Mouse (Mus musculus): Measurements from ENCODE around the gene Rbm38. TPM values are rescaled to one million over a fixed set of nuclear protein-coding genes. Genes with fewer than 3 reads are reported as not detected.

Gene Rbm38
- polyA plus RNA-seq, 1 experiment: 148 TPM

DNA sequence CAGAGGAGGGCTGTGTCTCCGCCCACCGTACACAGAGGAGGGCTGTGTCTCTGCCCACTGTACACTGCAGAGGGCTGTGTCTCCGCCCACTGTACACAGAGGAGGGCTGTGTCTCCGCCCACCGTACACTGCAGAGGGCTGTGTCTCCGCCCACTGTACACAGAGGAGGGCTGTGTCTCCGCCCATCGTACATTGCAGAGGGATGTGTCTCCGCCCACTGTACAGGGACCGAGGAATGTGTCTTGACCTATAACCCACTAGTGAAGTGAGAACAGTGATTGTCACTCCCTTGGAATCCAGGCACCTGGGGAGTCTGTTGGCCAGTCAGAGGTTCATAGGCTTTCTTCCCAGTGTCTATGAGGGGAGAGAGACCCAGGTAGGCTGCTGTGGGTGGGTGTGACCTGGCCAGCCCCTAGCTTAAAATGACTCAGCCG, 36.6 kb downstream of the Rbm38 start:
- H3K4me1 ChIP-seq (ENCODE audit: control insufficient read depth, insufficient read depth, insufficient read length, low read length): peaks cover 28% of the 10 kb centered on the region
- TF ChIP-seq POLR2A (IDR thresholded peaks at IDR 0.05; ENCODE audit: low read depth, low read length): no peak
- no peak for TF ChIP-seq CTCF (IDR thresholded peaks at IDR 0.05; ENCODE audit: extremely low read depth, insufficient read length, insufficient replicate concordance, low read depth, low read length)
- 22% methylated on average over 11 of the region's 11 CpGs for WGBS
- H3K4me3 ChIP-seq (ENCODE audit: low read depth, low read length): no peak overlapping the region
- no peaks in the 10 kb centered on the region for H3K36me3 ChIP-seq (ENCODE audit: control insufficient read depth, insufficient read depth, low read length)
- no peaks in the 10 kb centered on the region for H3K27me3 ChIP-seq (ENCODE audit: control insufficient read depth, insufficient read depth, low read length)
- peak overlapping the region; percentile 21; the same call in 1 of the 2 replicates for H3K27ac ChIP-seq (ENCODE audit: insufficient read depth, low read depth, low read length)

DNA sequence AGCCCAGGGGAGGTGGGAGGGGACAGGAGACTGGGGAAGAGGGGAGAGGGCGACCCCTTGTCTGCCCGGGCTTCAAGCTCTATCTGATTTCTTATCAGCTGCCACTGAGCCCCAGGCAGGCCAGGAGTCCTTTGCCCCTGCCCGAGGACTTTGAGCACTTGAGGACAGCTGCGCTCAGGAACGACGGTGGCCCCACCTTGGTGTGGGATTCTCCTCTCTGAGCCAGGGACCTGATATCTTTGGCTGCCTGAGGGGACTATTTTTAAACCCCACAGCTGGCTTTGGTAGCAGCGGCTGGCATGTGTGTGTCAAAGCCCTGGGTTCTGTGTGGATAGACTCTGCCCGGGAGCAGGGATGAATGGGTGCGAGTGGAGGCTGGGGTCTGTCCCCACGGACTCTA, 37.3 kb downstream of the Rbm38 start:
- 21% methylated on average over 10 of the region's 10 CpGs for WGBS
- no peak for TF ChIP-seq CTCF (IDR thresholded peaks at IDR 0.05; ENCODE audit: extremely low read depth, insufficient read length, insufficient replicate concordance, low read depth, low read length)
- no peak for TF ChIP-seq POLR2A (IDR thresholded peaks at IDR 0.05; ENCODE audit: low read depth, low read length)
- Histone ChIP-seq H3K4me1 (ENCODE audit: control insufficient read depth, insufficient read depth, insufficient read length, low read length) (peaks cover 30% of the 10 kb centered on the region), H3K27me3 (ENCODE audit: control insufficient read depth, insufficient read depth, low read length) (no peaks in the 10 kb centered on the region), H3K36me3 (ENCODE audit: control insufficient read depth, insufficient read depth, low read length) (no peaks in the 10 kb centered on the region), H3K4me3 (ENCODE audit: low read depth, low read length) (no peak overlapping the region), H3K27ac (ENCODE audit: insufficient read depth, low read depth, low read length) (peak overlapping the region; percentile 57)

GRCm38 (mm10) chr2:173058263-173058662, 38.0 kb downstream of the Rbm38 start:
- WGBS: 44% methylated on average over 11 of the region's 11 CpGs
- Histone ChIP-seq H3K4me1 (ENCODE audit: control insufficient read depth, insufficient read depth, insufficient read length, low read length) (peaks cover 30% of the 10 kb centered on the region), H3K27ac (ENCODE audit: insufficient read depth, low read depth, low read length) (no peak overlapping the region), H3K27me3 (ENCODE audit: control insufficient read depth, insufficient read depth, low read length) (no peaks in the 10 kb centered on the region), H3K36me3 (ENCODE audit: control insufficient read depth, insufficient read depth, low read length) (no peaks in the 10 kb centered on the region), H3K4me3 (ENCODE audit: low read depth, low read length) (no peak overlapping the region)
- TF ChIP-seq CTCF (IDR thresholded peaks at IDR 0.05; ENCODE audit: extremely low read depth, insufficient read length, insufficient replicate concordance, low read depth, low read length) (no peak), POLR2A (IDR thresholded peaks at IDR 0.05; ENCODE audit: low read depth, low read length) (no peak)

- Histone ChIP-seq H3K4me3 (ENCODE audit: low read depth, low read length) (no peak overlapping the region), H3K27ac (ENCODE audit: insufficient read depth, low read depth, low read length) (no peak overlapping the region), H3K4me1 (ENCODE audit: control insufficient read depth, insufficient read depth, insufficient read length, low read length) (peaks cover 27% of the 10 kb centered on the region), H3K36me3 (ENCODE audit: control insufficient read depth, insufficient read depth, low read length) (no peaks in the 10 kb centered on the region), H3K27me3 (ENCODE audit: control insufficient read depth, insufficient read depth, low read length) (no peaks in the 10 kb centered on the region)
- 79% methylated on average over 9 of the region's 9 CpGs for WGBS
- TF ChIP-seq POLR2A (IDR thresholded peaks at IDR 0.05; ENCODE audit: low read depth, low read length) (no peak), CTCF (IDR thresholded peaks at IDR 0.05; ENCODE audit: extremely low read depth, insufficient read length, insufficient replicate concordance, low read depth, low read length) (no peak)
These were observed 40.2 kb downstream of the Rbm38 start for GRCm38 (mm10) chr2:173060450-173060849.

GRCm38 (mm10) chr2:173061443-173062351, 41.4 kb downstream of the Rbm38 start:
- H3K27ac ChIP-seq (ENCODE audit: insufficient read depth, low read depth, low read length): no peak overlapping the region; the same call in 1 of the 2 replicates
- H3K4me1 ChIP-seq (ENCODE audit: control insufficient read depth, insufficient read depth, insufficient read length, low read length): peaks cover 24% of the 10 kb centered on the region
- no peaks in the 10 kb centered on the region for H3K36me3 ChIP-seq (ENCODE audit: control insufficient read depth, insufficient read depth, low read length)
- H3K27me3 ChIP-seq (ENCODE audit: control insufficient read depth, insufficient read depth, low read length): no peaks in the 10 kb centered on the region
- WGBS: 73% methylated on average over 15 of the region's 15 CpGs
- TF ChIP-seq POLR2A (IDR thresholded peaks at IDR 0.05; ENCODE audit: low read depth, low read length): no peak
- no peak for TF ChIP-seq CTCF (IDR thresholded peaks at IDR 0.05; ENCODE audit: extremely low read depth, insufficient read length, insufficient replicate concordance, low read depth, low read length)
- peak overlapping the region; percentile 16; the same call in 1 of the 2 replicates for H3K4me3 ChIP-seq (ENCODE audit: low read depth, low read length)

- Histone ChIP-seq H3K36me3 (ENCODE audit: control insufficient read depth, insufficient read depth, low read length) (no peaks in the 10 kb centered on the region), H3K4me1 (ENCODE audit: control insufficient read depth, insufficient read depth, insufficient read length, low read length) (peaks cover 10% of the 10 kb centered on the region), H3K27ac (ENCODE audit: insufficient read depth, low read depth, low read length) (no peak overlapping the region), H3K27me3 (ENCODE audit: control insufficient read depth, insufficient read depth, low read length) (no peaks in the 10 kb centered on the region), H3K4me3 (ENCODE audit: low read depth, low read length) (no peak overlapping the region)
- WGBS: 0% methylated on average over 1 of the region's 1 CpGs
- TF ChIP-seq POLR2A (IDR thresholded peaks at IDR 0.05; ENCODE audit: low read depth, low read length) (no peak), CTCF (IDR thresholded peaks at IDR 0.05; ENCODE audit: extremely low read depth, insufficient read length, insufficient replicate concordance, low read depth, low read length) (no peak)
These were observed 42.9 kb downstream of the Rbm38 start for GRCm38 (mm10) chr2:173063219-173063618.

- H3K36me3 ChIP-seq (ENCODE audit: control insufficient read depth, insufficient read depth, low read length): no peaks in the 10 kb centered on the region
- no peak overlapping the region for H3K4me3 ChIP-seq (ENCODE audit: low read depth, low read length)
- H3K27me3 ChIP-seq (ENCODE audit: control insufficient read depth, insufficient read depth, low read length): no peaks in the 10 kb centered on the region
- TF ChIP-seq CTCF (IDR thresholded peaks at IDR 0.05; ENCODE audit: extremely low read depth, insufficient read length, insufficient replicate concordance, low read depth, low read length) (no peak), POLR2A (IDR thresholded peaks at IDR 0.05; ENCODE audit: low read depth, low read length) (no peak)
- peaks cover 9% of the 10 kb centered on the region for H3K4me1 ChIP-seq (ENCODE audit: control insufficient read depth, insufficient read depth, insufficient read length, low read length)
- 91% methylated on average over 2 of the region's 2 CpGs for WGBS
- no peak overlapping the region for H3K27ac ChIP-seq (ENCODE audit: insufficient read depth, low read depth, low read length)
These were observed 44.6 kb downstream of the Rbm38 start for GRCm38 (mm10) chr2:173064864-173065263.
